Mouse (Mus musculus): ENCODE results near the gene Epha4. TPM values are rescaled to one million over a fixed set of nuclear protein-coding genes. Genes with fewer than 3 reads are reported as not detected.

Epha4 gene
- polyA plus RNA-seq, 1 experiment, result 3.9 TPM

GRCm38 (mm10) chr1:77497506-77497905 is 17.4 kb downstream of the Epha4 start:
- no peak for TF ChIP-seq POLR2A (IDR thresholded peaks at IDR 0.05; ENCODE audit: control insufficient read depth, extremely low read depth, insufficient read depth, low read length, poor library complexity)
- no peak for TF ChIP-seq CTCF (IDR thresholded peaks at IDR 0.05; ENCODE audit: borderline replicate concordance, control insufficient read depth, extremely low read depth, insufficient read depth, low read length, poor library complexity)
- Histone ChIP-seq H3K36me3 (ENCODE audit: control insufficient read depth, insufficient read depth, low read length) (no peaks in the 10 kb centered on the region), H3K4me3 (ENCODE audit: control insufficient read depth, insufficient read depth, low read length) (no peak overlapping the region), H3K4me1 (replicated peaks; ENCODE audit: control insufficient read depth, insufficient read depth, low read length) (no peaks in the 10 kb centered on the region), H3K27ac (ENCODE audit: control insufficient read depth, insufficient read depth, low read length) (no peak overlapping the region), H3K27me3 (ENCODE audit: control insufficient read depth, insufficient read depth, low read length) (no peaks in the 10 kb centered on the region)
- no peak for DNase-seq
- WGBS, result 91% methylated on average over 4 of the region's 4 CpGs

- WGBS, result 62% methylated on average over 11 of the region's 11 CpGs
- DNase-seq, result no peak
- TF ChIP-seq POLR2A (IDR thresholded peaks at IDR 0.05; ENCODE audit: control insufficient read depth, extremely low read depth, insufficient read depth, low read length, poor library complexity) (no peak), CTCF (IDR thresholded peaks at IDR 0.05; ENCODE audit: borderline replicate concordance, control insufficient read depth, extremely low read depth, insufficient read depth, low read length, poor library complexity) (no peak)
- Histone ChIP-seq H3K4me1 (replicated peaks; ENCODE audit: control insufficient read depth, insufficient read depth, low read length) (no peaks in the 10 kb centered on the region), H3K36me3 (ENCODE audit: control insufficient read depth, insufficient read depth, low read length) (no peaks in the 10 kb centered on the region), H3K27me3 (ENCODE audit: control insufficient read depth, insufficient read depth, low read length) (no peaks in the 10 kb centered on the region), H3K4me3 (ENCODE audit: control insufficient read depth, insufficient read depth, low read length) (no peak overlapping the region), H3K27ac (ENCODE audit: control insufficient read depth, insufficient read depth, low read length) (no peak overlapping the region)
These were observed 18.3 kb downstream of the Epha4 start for GRCm38 (mm10) chr1:77496468-77497181.

- Histone ChIP-seq H3K4me1 (replicated peaks; ENCODE audit: control insufficient read depth, insufficient read depth, low read length) (no peaks in the 10 kb centered on the region), H3K27me3 (ENCODE audit: control insufficient read depth, insufficient read depth, low read length) (no peaks in the 10 kb centered on the region), H3K27ac (ENCODE audit: control insufficient read depth, insufficient read depth, low read length) (no peak overlapping the region), H3K36me3 (ENCODE audit: control insufficient read depth, insufficient read depth, low read length) (no peaks in the 10 kb centered on the region), H3K4me3 (ENCODE audit: control insufficient read depth, insufficient read depth, low read length) (no peak overlapping the region)
- TF ChIP-seq POLR2A (IDR thresholded peaks at IDR 0.05; ENCODE audit: control insufficient read depth, extremely low read depth, insufficient read depth, low read length, poor library complexity) (no peak), CTCF (IDR thresholded peaks at IDR 0.05; ENCODE audit: borderline replicate concordance, control insufficient read depth, extremely low read depth, insufficient read depth, low read length, poor library complexity) (no peak)
- WGBS, result 92% methylated on average over 7 of the region's 7 CpGs
- no peak for DNase-seq
These were observed 19.1 kb downstream of the Epha4 start for GRCm38 (mm10) chr1:77495790-77496158.

- H3K4me3 ChIP-seq (ENCODE audit: control insufficient read depth, insufficient read depth, low read length), result no peak overlapping the region
- H3K4me1 ChIP-seq (replicated peaks; ENCODE audit: control insufficient read depth, insufficient read depth, low read length), result no peaks in the 10 kb centered on the region
- no peaks in the 10 kb centered on the region for H3K36me3 ChIP-seq (ENCODE audit: control insufficient read depth, insufficient read depth, low read length)
- no peak for DNase-seq
- no peaks in the 10 kb centered on the region for H3K27me3 ChIP-seq (ENCODE audit: control insufficient read depth, insufficient read depth, low read length)
- H3K27ac ChIP-seq (ENCODE audit: control insufficient read depth, insufficient read depth, low read length), result no peak overlapping the region
- TF ChIP-seq POLR2A (IDR thresholded peaks at IDR 0.05; ENCODE audit: control insufficient read depth, extremely low read depth, insufficient read depth, low read length, poor library complexity) (no peak), CTCF (IDR thresholded peaks at IDR 0.05; ENCODE audit: borderline replicate concordance, control insufficient read depth, extremely low read depth, insufficient read depth, low read length, poor library complexity) (no peak)
- WGBS, result 93% methylated on average over 10 of the region's 10 CpGs
These were observed 19.7 kb downstream of the Epha4 start for GRCm38 (mm10) chr1:77495030-77495789.

GRCm38 (mm10) chr1:77493841-77494635 is 20.9 kb downstream of the Epha4 start:
- Histone ChIP-seq H3K36me3 (ENCODE audit: control insufficient read depth, insufficient read depth, low read length) (no peaks in the 10 kb centered on the region), H3K4me1 (replicated peaks; ENCODE audit: control insufficient read depth, insufficient read depth, low read length) (no peaks in the 10 kb centered on the region), H3K27me3 (ENCODE audit: control insufficient read depth, insufficient read depth, low read length) (no peaks in the 10 kb centered on the region), H3K4me3 (ENCODE audit: control insufficient read depth, insufficient read depth, low read length) (no peak overlapping the region), H3K27ac (ENCODE audit: control insufficient read depth, insufficient read depth, low read length) (no peak overlapping the region)
- no peak for TF ChIP-seq CTCF (IDR thresholded peaks at IDR 0.05; ENCODE audit: borderline replicate concordance, control insufficient read depth, extremely low read depth, insufficient read depth, low read length, poor library complexity)
- TF ChIP-seq POLR2A (IDR thresholded peaks at IDR 0.05; ENCODE audit: control insufficient read depth, extremely low read depth, insufficient read depth, low read length, poor library complexity), result no peak
- no peak for DNase-seq
- WGBS, result 93% methylated on average over 10 of the region's 10 CpGs

- H3K36me3 ChIP-seq (ENCODE audit: control insufficient read depth, insufficient read depth, low read length), result no peaks in the 10 kb centered on the region
- no peak overlapping the region for H3K4me3 ChIP-seq (ENCODE audit: control insufficient read depth, insufficient read depth, low read length)
- WGBS, result 93% methylated on average over 6 of the region's 6 CpGs
- H3K27ac ChIP-seq (ENCODE audit: control insufficient read depth, insufficient read depth, low read length), result no peak overlapping the region
- DNase-seq, result no peak
- H3K4me1 ChIP-seq (replicated peaks; ENCODE audit: control insufficient read depth, insufficient read depth, low read length), result no peaks in the 10 kb centered on the region
- TF ChIP-seq POLR2A (IDR thresholded peaks at IDR 0.05; ENCODE audit: control insufficient read depth, extremely low read depth, insufficient read depth, low read length, poor library complexity) (no peak), CTCF (IDR thresholded peaks at IDR 0.05; ENCODE audit: borderline replicate concordance, control insufficient read depth, extremely low read depth, insufficient read depth, low read length, poor library complexity) (no peak)
- no peaks in the 10 kb centered on the region for H3K27me3 ChIP-seq (ENCODE audit: control insufficient read depth, insufficient read depth, low read length)
These were observed 24.7 kb downstream of the Epha4 start for GRCm38 (mm10) chr1:77490166-77490565.
